Mouse (Mus musculus) kidney, postnatal 0 days (tissue): ENCODE data around the gene Olfr582. TPM values are rescaled to one million over a fixed set of nuclear protein-coding genes. Genes with fewer than 3 reads are reported as not detected.

Source experiments
- ATAC-seq: fragments of 200-750 bp; cut with Nextera tagmentation; replicated peaks from 2 replicates; pipeline ENCODE4 v1.8.0; 2017; ENCODE audit warnings: low read depth, moderate number of reproducible peaks, moderate TSS enrichment, moderate library complexity; ENCODE audit not compliant: low FRiP score
- DNase-seq: peaks from one replicate; pipeline ENCODE4 v3.0.0-alpha.2; 2016; ENCODE audit warnings: low spot score
- H3K27ac ChIP-seq: fragments of 300-500 bp; sonication (generic); 2 replicates; pipeline ENCODE4 v1.5.1; 2014; ENCODE audit warnings: mild to moderate bottlenecking
- H3K27me3 ChIP-seq: fragments of 300-500 bp; sonication (generic); 2 replicates; pipeline ENCODE4 v1.6.1; 2014; ENCODE audit warnings: low read length, mixed read lengths; ENCODE audit not compliant: insufficient read depth
- H3K36me3 ChIP-seq: fragments of 300-500 bp; sonication (generic); 2 replicates; pipeline ENCODE4 v1.6.1; 2014; ENCODE audit warnings: low read length, mixed read lengths; ENCODE audit not compliant: insufficient read depth
- H3K4me1 ChIP-seq: fragments of 300-500 bp; sonication (generic); replicated peaks from 2 replicates; pipeline ENCODE4 v1.6.1; 2014; ENCODE audit warnings: antibody characterized with exemption, low read length, mixed read lengths; ENCODE audit not compliant: insufficient read depth
- H3K4me2 ChIP-seq: fragments of 300-500 bp; sonication (generic); 2 replicates; pipeline ENCODE4 v1.6.1; 2014; ENCODE audit warnings: mild to moderate bottlenecking, low read length, moderate library complexity, mixed read lengths
- H3K4me3 ChIP-seq: fragments of 300-500 bp; sonication (generic); replicated peaks from 2 replicates; pipeline ENCODE4 v1.5.1; 2014; ENCODE audit warnings: low read depth, low read length
- H3K9ac ChIP-seq: fragments of 300-500 bp; sonication (generic); 2 replicates; pipeline ENCODE4 v1.6.1; 2014; ENCODE audit warnings: low read depth, low read length
- H3K9me3 ChIP-seq: fragments of 300-500 bp; sonication (generic); replicated peaks from 2 replicates; pipeline ENCODE4 v1.6.1; 2016; ENCODE audit warnings: low read length, inconsistent platforms, mixed read lengths
- CTCF ChIP-seq: IDR thresholded peaks from 2 replicates; pipeline ENCODE4 v1.5.1; 2016; ENCODE audit warnings: antibody characterized with exemption, low read depth, mild to moderate bottlenecking, moderate library complexity
- WGBS: fragments of 180-500 bp; shearing (Covaris S2); extraction: QIAGEN DNeasy Blood & Tissue Kit; methylation state at CpG from one replicate; pipeline ENCODE4 v1.1.7; 2014; 5-methylcytosine and 5-hydroxymethylcytosine counted together
- polyA plus RNA-seq: library from polyadenylated mRNA; unstranded; fragments of >200 nt; fragmentation: Nextera tagmentation; extraction: Ambion mirVana; gene quantifications from 2 replicates; pipeline ENCODE4 v1.2.1, GENCODE M21; 2015

Olfr582 gene
- polyA plus RNA-seq: not detected in 2 replicates

DNA sequence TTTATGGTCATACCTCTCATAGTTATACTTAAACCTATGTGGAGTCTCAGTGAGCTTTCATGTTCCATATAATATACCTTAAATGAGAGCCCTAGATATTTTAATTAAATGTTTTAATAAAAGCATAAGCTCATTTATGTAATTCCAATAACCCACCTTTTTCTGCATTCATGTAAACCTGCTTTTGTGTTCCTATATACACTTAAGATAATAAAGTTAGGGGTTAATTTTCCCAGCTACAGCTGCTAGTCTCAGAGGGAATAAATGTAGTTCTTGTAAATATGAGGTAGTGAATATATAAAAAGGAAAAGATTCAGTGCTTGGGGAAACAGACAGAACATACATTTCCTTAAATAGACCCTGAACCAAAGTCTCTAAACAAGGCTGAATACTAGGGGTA is at the start of gene Olfr582:
Olfr582 (plus strand) TSS at position 301 of the 400 bp plus-strand sequence.
- H3K4me3 ChIP-seq: no peak within 1 kb of the TSS
- DNase-seq: no peak
- TF ChIP-seq CTCF: no peak
- no peaks in the 10 kb centered on the region for H3K4me1 ChIP-seq
- H3K9ac ChIP-seq: no peak within 1 kb of the TSS
- H3K27me3 ChIP-seq: no peaks in the 10 kb centered on the region
- H3K9me3 ChIP-seq: no peaks in the 10 kb centered on the region
- H3K4me2 ChIP-seq: no peak within 1 kb of the TSS
- no peaks in the 10 kb centered on the region for H3K36me3 ChIP-seq
- H3K27ac ChIP-seq: no peak within 1 kb of the TSS
- ATAC-seq: no peak

DNA sequence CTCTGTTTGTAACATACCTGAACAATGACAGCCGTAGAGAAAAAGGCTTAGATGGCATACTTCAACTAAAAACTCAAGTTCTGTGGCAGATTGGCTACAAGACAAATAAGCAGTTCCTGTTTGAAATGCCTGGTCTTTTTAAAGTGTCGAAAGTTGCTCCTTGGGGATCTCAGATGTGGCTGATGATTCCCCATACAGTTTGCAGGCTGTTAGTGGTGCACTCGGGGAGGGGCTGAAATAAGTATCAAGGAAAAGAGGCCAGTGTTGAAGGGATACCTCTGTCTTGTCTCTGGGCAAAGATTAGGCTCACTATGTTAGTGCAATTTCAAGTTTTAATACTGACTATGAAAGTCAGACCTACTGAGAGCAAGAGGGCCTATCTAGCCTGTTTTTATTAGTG is 48.6 kb upstream of the Olfr582 start, which contains the start of gene Olfr578:
Olfr578 (minus strand) TSS at position 101 of the 400 bp plus-strand sequence.
- ATAC-seq: no peak
- Histone ChIP-seq H3K4me3 (no peak within 1 kb of the TSS), H3K27me3 (no peaks in the 10 kb centered on the region), H3K4me2 (no peak within 1 kb of the TSS), H3K27ac (no peak within 1 kb of the TSS), H3K9me3 (no peaks in the 10 kb centered on the region), H3K9ac (no peak within 1 kb of the TSS), H3K36me3 (no peaks in the 10 kb centered on the region), H3K4me1 (no peaks in the 10 kb centered on the region)
- WGBS: 61% methylated on average over 3 of the region's 3 CpGs
- TF ChIP-seq CTCF: no peak
- no peak for DNase-seq

DNA sequence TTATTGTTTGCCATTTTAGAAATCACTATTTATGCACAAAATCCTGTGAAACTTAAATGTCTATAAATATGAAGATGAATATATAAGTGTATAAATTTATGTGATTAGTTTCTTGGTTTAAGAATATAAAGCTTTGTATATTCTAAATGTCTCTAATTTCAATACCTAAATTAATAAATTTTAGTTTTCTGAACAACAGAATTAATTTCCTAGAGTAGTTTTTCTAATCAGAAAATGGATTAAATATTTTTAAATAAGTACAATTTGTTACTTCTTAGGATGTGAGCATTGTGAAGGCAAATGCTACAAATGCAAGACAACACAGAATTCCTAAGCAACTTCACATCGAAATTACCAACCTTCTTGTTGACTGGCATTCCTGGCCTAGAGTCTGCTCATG is 13.2 kb downstream of the Olfr582 start, which contains the start of gene Olfr583:
Olfr583 (plus strand) TSS at position 301 of the 400 bp plus-strand sequence.
- Histone ChIP-seq H3K27ac (no peak within 1 kb of the TSS), H3K36me3 (no peaks in the 10 kb centered on the region), H3K4me2 (no peak within 1 kb of the TSS), H3K27me3 (no peaks in the 10 kb centered on the region), H3K9me3 (no peaks in the 10 kb centered on the region), H3K4me3 (no peak within 1 kb of the TSS), H3K4me1 (no peaks in the 10 kb centered on the region), H3K9ac (no peak within 1 kb of the TSS)
- WGBS: 75% methylated on average over 1 of the region's 1 CpGs
- DNase-seq (no peak), ATAC-seq (no peak)
- no peak for TF ChIP-seq CTCF

DNA sequence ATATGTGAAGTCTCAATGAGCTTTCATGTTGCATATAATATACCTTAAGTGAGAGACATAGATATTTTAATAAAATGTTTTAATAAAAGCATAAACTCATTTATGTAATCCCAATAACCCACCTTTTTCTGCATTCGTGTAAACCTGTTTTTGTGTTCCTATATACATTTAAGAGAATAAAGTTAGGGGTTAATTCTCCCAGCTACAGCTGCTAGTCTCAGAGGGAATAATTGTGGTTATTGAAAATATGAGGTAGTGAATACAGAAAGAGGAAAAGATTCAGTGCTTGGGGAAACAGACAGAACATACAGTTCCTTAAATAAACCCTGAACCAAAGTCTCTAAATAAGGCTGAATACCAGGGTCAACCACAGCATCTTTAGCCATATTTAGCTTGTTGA is 43.8 kb downstream of the Olfr582 start, which contains the start of gene Olfr584:
Olfr584 (plus strand) TSS at position 301 of the 400 bp plus-strand sequence.
- H3K27ac ChIP-seq: no peak within 1 kb of the TSS
- no peak within 1 kb of the TSS for H3K9ac ChIP-seq
- DNase-seq (no peak), ATAC-seq (no peak)
- 71% methylated on average over 1 of the region's 1 CpGs for WGBS
- TF ChIP-seq CTCF: no peak
- no peaks in the 10 kb centered on the region for H3K27me3 ChIP-seq
- no peaks in the 10 kb centered on the region for H3K36me3 ChIP-seq
- no peak within 1 kb of the TSS for H3K4me2 ChIP-seq
- H3K4me1 ChIP-seq: no peaks in the 10 kb centered on the region
- no peaks in the 10 kb centered on the region for H3K9me3 ChIP-seq
- no peak within 1 kb of the TSS for H3K4me3 ChIP-seq

Other genes starting within 250 kb of the Olfr582 start
- not detected in 2 replicates for gene Olfr564, start 234.5 kb upstream of the Olfr582 start, polyA plus RNA-seq
- gene Olfr566, start 179.3 kb upstream of the Olfr582 start, polyA plus RNA-seq: not detected in 2 replicates
- not detected in 2 replicates for gene Olfr568, start 160.9 kb upstream of the Olfr582 start, polyA plus RNA-seq
- not detected in 2 replicates for gene Olfr569, start 147.1 kb upstream of the Olfr582 start, polyA plus RNA-seq
- gene Olfr570, start 143.4 kb upstream of the Olfr582 start, polyA plus RNA-seq: not detected in 2 replicates
- gene Olfr571, start 120.5 kb upstream of the Olfr582 start, polyA plus RNA-seq: not detected in 2 replicates
- gene Olfr572, start 113.6 kb upstream of the Olfr582 start, polyA plus RNA-seq: not detected in 2 replicates
- not detected in 2 replicates for gene Olfr573-ps1, start 95.4 kb upstream of the Olfr582 start, polyA plus RNA-seq
- gene Olfr574, start 89.6 kb upstream of the Olfr582 start, polyA plus RNA-seq: not detected in 2 replicates
- gene Olfr575, start 79.2 kb upstream of the Olfr582 start, polyA plus RNA-seq: not detected in 2 replicates
- gene Olfr576, start 75.4 kb upstream of the Olfr582 start, polyA plus RNA-seq: not detected in 2 replicates
- not detected in 2 replicates for gene Olfr577, start 62.1 kb upstream of the Olfr582 start, polyA plus RNA-seq
- gene Olfr578, start 48.7 kb upstream of the Olfr582 start, polyA plus RNA-seq: not detected in 2 replicates
- gene Olfr583, start 13.3 kb downstream of the Olfr582 start, polyA plus RNA-seq: not detected in 2 replicates
- not detected in 2 replicates for gene Olfr584, start 43.9 kb downstream of the Olfr582 start, polyA plus RNA-seq
- gene Olfr585, start 59.7 kb downstream of the Olfr582 start, polyA plus RNA-seq: not detected in 2 replicates
- gene Olfr586, start 87.6 kb downstream of the Olfr582 start, polyA plus RNA-seq: not detected in 2 replicates
- not detected in 2 replicates for gene Olfr588-ps1, start 102.9 kb downstream of the Olfr582 start, polyA plus RNA-seq
- not detected in 2 replicates for gene Olfr589, start 118.3 kb downstream of the Olfr582 start, polyA plus RNA-seq
- not detected in 2 replicates for gene Olfr591, start 140.3 kb downstream of the Olfr582 start, polyA plus RNA-seq
- gene Olfr592, start 146.8 kb downstream of the Olfr582 start, polyA plus RNA-seq: not detected in 2 replicates
- not detected in 2 replicates for gene Olfr593, start 173.8 kb downstream of the Olfr582 start, polyA plus RNA-seq
- not detected in 2 replicates for gene Olfr594, start 179.0 kb downstream of the Olfr582 start, polyA plus RNA-seq
- gene Usp17ld, start 214.5 kb downstream of the Olfr582 start, polyA plus RNA-seq: not detected in 2 replicates